Mouse (Mus musculus): ENCODE results near the gene Wwc1.
"Not testable (repeated sequence)": the region's sequence is repeated elsewhere in the genome, so short reads cannot be mapped to it uniquely, and the experiment has no call there.

The Wwc1 gene

DNA sequence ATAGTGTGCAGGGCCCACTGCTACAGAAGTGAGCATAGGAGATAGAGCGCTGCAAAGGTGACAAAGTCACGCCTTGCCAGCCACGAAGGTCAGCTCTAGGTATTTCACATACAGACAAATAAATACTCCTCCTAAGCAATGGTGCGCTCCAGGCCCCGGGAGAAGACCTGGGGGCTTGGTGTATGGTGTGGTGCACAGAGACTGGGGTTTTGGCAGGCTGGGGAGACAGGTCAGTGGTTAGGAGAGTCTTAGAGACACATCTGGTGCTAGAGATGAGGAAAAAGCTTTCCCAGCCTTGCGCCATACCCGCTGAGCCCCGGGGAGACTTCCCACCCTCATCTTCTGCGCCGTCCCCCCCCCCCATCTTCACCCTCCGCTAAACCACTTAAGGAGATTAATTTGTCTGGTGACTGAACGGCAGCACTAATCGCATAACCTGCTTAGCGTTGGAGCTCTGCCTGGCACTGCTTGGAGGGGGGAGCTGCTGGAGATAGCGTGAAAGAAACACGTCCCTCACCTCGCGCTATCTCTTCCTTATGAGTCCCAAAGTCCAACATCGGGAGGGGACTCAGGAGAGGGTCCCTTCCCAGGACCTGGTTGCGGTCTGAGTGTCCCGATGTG is 106.6 kb downstream of the Wwc1 start:
- no peak for DNase-seq

GRCm38 (mm10) chr11:35870961-35871360 is 109.4 kb downstream of the Wwc1 start:
- DNase-seq, result no peak

DNA sequence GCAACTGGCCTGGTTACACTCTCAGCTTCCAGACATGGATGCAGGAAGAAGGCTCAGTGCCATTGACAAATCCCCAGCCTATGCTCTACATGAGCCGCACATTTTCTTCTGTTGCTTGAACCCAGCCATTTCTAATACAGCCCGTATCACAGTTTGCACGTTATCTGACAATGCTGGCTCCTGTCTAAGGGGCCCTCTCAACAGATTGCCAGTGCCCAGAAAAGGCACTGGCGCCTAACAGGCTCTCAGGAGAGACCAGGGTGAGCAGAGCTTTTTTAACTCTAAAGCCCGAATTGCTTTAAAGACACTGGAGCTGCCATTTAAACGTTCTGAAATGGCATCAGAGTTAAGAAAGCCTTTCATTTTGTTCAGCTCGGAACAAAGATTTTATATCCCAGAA is 114.2 kb downstream of the Wwc1 start:
- no peak for DNase-seq

DNA sequence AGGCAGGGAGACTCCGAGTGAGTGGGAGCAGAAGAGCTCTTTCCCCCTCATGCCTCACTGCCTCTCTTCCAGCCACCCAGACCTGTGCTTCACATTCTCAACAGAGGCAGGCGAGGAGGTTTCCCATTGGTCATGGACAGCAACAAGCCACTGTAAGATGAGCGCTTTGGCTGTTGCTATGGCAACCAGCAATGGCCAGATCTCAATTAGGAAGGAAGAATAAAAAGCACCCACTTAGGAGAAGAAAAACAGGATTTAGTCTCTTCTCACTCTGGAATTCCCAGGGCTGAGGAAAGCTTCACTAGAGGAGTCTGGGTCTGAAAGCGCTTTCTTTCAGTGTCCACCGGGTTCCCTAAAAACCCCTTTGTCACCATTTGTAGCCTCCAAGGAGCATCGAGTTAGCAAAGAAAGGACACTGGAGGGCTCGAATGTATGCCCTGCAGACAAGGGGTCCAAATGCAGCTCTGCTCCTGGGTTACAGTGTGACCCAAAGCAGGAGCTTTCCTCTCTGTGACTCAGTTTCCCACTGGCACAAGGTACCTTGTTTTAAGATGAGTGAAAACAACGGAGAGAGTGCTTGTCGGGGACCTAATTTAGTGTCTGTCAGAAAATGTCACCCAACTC is 115.2 kb downstream of the Wwc1 start:
- no peak for DNase-seq

DNA sequence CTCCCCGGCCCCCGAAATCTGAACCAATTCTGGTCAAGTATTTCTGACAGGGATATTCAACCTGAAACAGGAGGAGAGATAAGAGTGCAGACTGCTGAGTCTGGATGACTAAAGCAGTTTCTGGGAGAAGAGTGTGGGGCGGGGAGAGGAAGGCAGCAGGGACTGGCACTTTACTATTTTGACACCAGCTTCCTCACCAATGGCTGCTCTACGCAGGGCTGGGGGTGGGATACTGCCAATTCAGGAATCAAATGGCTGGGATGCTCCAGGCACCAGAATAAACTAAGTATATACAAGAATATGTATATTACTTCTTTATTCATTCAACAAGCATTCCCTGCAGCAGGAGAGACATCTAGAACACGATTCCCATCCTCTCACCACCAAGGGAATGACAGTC is 116.7 kb downstream of the Wwc1 start:
- no peak for DNase-seq

DNA sequence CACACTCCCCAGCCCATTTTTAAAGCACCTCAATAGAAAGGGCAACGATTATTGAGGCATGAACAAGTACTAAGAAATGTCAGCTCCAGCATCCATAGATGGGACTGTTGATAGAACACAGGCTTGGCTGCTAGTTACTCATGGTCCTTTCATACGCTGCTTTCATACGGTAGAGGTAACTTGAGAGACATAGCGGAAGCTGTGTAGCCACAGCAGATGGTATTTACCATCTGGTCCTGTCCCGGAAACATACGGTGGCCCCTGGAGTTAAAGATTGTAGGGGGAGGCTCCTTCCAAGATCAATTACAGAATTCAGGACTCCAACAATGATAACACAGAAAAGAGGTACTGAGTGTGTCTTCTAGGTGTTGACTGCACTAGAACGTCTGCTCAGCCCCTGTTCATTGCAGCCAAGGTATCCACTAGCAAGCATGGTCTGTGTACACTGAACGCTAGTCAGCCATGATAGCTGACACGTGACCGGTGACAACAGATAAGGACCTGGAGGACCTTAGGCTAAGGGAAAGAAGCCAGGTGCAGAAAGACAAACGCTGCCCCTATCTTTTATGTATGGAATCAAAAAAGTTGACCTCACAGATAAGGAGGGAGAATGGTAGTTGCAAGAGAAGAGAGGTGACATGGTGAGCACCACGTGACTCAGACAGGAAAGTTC is 122.8 kb downstream of the Wwc1 start:
- DNase-seq, result no peak

- DNase-seq, result no peak
These were observed 123.8 kb downstream of the Wwc1 start for GRCm38 (mm10) chr11:35856359-35857040.

- no peak for DNase-seq
These were observed 124.8 kb downstream of the Wwc1 start for GRCm38 (mm10) chr11:35855567-35855966.

GRCm38 (mm10) chr11:35854941-35855340 is 125.4 kb downstream of the Wwc1 start:
- no peak for DNase-seq

- no peak for DNase-seq
These were observed 126.7 kb downstream of the Wwc1 start for GRCm38 (mm10) chr11:35853651-35854050.

DNA sequence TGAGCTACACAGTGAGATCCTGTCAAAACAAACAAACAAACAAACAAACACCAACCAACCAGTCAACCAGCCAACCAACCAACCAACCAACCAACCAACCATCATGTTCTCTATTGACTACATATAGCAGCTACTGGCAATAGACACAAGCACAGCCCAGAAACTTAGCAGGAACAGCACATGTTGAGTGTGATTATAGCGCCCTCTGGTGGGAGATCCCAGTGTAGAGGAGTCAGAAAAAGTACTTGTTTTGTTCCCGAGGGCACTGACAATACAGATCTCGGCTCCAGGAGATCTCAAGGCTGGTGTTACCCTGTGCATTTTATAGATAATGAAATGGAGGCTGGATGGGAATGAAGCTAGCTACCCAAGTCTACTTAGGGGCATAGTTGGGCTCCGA is 127.6 kb downstream of the Wwc1 start:
- DNase-seq, result no peak

DNA sequence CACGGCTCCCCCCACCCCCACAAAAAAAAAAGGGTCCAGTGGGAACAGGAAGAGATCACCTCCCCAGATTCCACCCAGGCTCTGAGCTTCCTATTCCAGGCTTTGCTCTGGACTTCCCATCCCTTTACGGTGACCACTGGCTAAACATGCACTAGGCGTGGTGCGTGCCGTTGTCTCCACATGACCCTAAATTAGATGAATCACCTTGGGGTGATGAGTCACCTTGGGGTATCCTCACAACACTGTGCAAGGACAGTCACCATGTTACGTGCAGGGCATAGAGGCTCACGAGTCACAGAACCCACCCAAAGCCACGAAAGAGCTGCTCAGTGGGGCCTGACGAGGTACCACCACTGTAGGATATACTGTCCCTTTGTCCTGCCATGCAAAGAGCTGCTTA is 136.0 kb downstream of the Wwc1 start:
- no peak for DNase-seq

- DNase-seq, result not testable (repeated sequence)
These were observed 137.8 kb downstream of the Wwc1 start for GRCm38 (mm10) chr11:35842560-35842959.

- DNase-seq, result no peak
These were observed 138.5 kb downstream of the Wwc1 start for GRCm38 (mm10) chr11:35841738-35842325.

GRCm38 (mm10) chr11:35840806-35841205 is 139.5 kb downstream of the Wwc1 start:
- not testable (repeated sequence) for DNase-seq

DNA sequence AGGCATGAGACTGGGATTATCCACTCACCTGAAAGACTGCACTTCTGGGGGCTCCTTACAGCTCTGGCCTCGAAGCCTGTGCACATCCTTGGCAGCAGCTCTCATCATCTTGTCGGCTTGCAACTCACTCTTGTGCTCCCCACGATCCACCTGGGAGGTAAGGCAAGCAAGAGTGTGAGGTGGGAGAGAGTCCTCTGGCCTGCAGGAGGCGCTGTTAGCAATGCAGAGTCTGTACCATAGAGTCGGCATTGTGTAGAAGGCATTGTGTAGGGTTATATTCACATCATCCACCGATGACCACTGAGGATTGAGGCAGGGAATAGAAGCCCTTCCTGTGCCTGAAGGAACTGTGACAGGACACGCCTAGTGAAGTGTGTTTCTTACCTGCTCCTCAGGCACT is 140.0 kb downstream of the Wwc1 start:
- no peak for DNase-seq

DNA sequence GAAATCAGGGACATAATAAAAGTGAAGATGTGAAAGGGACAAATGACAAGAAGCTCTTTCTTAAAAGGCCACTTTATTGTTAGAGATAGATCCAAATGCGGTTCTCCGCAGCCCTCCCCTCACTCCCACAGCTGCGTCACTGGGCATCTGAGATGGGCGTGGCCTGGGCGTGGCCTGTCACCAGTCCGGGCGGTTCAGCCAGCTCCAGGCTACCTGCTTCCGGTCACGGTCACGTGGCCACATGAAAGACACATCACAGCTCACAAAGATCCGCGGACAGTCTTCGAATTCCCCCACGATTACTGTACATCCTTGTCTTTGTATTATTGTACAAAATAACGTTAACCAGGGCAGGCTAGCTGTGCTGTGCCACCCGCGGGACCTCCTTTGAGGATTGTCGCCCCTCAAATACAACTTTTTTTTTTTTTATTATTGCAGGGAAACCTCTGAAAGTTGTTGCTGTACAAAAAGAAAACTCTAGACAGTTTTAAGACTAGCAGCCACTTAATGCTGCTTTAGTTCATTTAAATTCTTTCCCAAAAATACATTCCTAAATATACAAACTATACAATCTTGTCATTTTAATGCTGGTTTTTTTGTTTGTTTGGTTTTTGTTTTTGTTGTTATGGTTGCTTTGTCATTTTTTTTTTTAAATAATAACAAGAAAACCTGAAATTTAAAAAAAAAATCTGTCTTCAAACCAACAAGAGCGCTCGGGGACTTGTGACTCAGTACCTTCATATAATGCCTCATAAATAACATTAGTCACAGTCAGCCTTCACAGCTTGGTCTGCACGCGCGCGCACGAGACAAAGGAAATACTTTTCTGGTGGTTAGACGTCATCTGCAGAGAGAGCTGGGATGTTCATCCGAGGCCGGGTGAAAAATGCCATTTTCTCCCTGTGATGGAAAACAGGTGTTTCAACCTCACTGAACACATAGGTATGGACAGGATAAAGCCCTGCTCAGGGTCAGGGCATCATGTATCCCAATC is 141.7 kb downstream of the Wwc1 start:
- peak; percentile 99 for DNase-seq

DNA sequence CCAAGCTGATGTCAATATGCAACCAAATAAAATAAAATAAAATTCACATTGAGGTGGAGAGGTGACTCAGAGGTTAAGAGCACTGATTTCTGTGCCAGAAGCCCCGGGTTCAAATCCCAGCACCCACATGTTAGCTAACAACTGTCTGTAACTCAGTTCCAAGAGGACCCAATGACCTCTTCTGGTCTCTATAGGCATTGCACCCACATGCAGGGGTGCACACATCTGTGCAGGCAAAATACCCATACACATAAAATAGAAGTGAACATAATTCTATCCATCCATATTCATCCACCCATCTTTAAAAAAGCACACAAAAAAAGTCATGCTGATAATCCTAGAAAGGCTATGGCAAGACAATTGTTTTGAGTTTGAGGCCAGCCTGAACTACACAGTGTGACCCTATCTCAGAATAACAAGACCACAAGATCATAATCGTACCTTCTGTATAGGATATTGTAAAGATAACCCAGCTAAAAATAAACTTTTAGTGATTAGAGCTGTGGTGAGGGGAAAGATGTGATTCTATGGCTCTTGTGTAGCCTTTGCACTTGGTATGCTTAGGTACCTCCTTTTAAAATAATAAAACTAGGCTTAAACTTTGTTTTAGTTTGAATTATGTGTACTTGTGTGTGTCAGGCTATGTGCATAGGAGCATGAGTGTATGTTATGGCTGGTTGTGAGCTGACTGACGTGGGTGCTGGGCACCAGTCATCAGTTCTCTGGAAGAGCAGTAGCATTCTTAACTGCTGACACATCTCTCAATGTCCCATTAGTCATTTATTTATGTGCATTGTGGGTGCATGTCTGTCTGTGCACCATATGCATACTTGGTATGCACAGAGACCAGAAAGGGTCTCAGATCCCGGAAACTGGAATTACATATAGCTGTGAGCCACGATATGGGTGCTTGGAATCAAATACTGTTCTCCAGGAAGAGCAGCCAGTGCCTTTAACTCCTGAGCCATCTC is 142.9 kb downstream of the Wwc1 start:
- DNase-seq, result no peak

DNA sequence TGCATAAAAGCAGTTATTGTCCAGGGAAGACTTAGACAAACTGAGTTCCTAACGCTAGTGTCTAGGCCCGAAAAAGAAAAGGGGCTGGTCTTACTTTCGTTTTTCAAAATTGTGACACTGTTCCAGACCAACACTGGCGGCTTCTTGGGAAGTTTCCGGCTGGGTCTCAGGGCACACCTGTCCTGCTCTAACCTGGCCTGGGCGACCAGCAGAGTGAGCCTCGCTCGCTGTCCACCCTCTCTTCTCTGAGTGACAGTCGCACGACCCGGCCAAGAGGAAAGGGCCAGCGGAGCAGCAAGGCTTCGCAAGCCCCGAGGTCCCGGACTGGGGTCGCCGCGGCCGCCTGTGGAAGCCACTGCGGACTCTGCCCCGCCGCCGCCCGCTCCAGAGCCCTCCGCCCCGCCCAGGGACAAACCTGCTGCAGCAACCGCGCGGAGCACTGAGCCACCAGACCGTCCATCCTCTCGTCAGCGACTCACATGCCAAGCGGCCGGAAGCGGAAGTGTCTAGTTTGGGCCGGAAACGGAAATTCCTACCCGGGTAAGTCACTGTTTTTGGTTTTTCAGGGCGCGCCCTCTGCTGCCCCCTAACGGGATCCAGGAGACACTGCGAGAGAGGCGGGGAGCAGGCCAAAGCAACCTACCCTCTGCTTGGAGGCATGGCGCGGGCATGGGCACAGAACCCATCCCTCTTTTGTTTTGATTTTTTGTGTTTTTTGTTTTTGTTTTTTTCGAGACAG is 146.1 kb downstream of the Wwc1 start, which contains the start of gene Rars:
TSS of gene Rars (minus strand) at position 485 of the 739 bp plus-strand sequence.
- DNase-seq, result peak; percentile 99

GRCm38 (mm10) chr11:35833270-35833669 is 147.1 kb downstream of the Wwc1 start:
- no peak for DNase-seq
